Mouse (Mus musculus): ENCODE results near the gene Ubxn10.

Gene Ubxn10

GRCm38 (mm10) chr4:138737031-138737430 is at the start of gene Ubxn10:
Ubxn10 (minus strand) TSS chr4:138737167.
- no peak for ATAC-seq (ENCODE audit: insufficient number of reproducible peaks, low FRiP score, low TSS enrichment)

GRCm38 (mm10) chr4:138786141-138786540 is 49.2 kb upstream of the Ubxn10 start:
- ATAC-seq (ENCODE audit: insufficient number of reproducible peaks, low FRiP score, low TSS enrichment), result no peak

GRCm38 (mm10) chr4:138785721-138786120 is 48.8 kb upstream of the Ubxn10 start:
- no peak for ATAC-seq (ENCODE audit: insufficient number of reproducible peaks, low FRiP score, low TSS enrichment)

- ATAC-seq (ENCODE audit: insufficient number of reproducible peaks, low FRiP score, low TSS enrichment), result no peak
Measured at GRCm38 (mm10) chr4:138782098-138782497, 45.1 kb upstream of the Ubxn10 start.

- ATAC-seq (ENCODE audit: insufficient number of reproducible peaks, low FRiP score, low TSS enrichment), result no peak
Measured at GRCm38 (mm10) chr4:138780300-138780699, 43.3 kb upstream of the Ubxn10 start.

GRCm38 (mm10) chr4:138777417-138778407 is 40.7 kb upstream of the Ubxn10 start:
- ATAC-seq (ENCODE audit: insufficient number of reproducible peaks, low FRiP score, low TSS enrichment), result no peak

GRCm38 (mm10) chr4:138775435-138775834 is 38.5 kb upstream of the Ubxn10 start, which contains the start of gene Pla2g2d:
Pla2g2d (plus strand) TSS chr4:138775735.
- no peak for ATAC-seq (ENCODE audit: insufficient number of reproducible peaks, low FRiP score, low TSS enrichment)

- ATAC-seq (ENCODE audit: insufficient number of reproducible peaks, low FRiP score, low TSS enrichment), result no peak
Measured at GRCm38 (mm10) chr4:138772386-138772785, 35.4 kb upstream of the Ubxn10 start.

GRCm38 (mm10) chr4:138771970-138772369 is 35.0 kb upstream of the Ubxn10 start:
- no peak for ATAC-seq (ENCODE audit: insufficient number of reproducible peaks, low FRiP score, low TSS enrichment)

GRCm38 (mm10) chr4:138762266-138762665 is 25.3 kb upstream of the Ubxn10 start:
- no peak for ATAC-seq (ENCODE audit: insufficient number of reproducible peaks, low FRiP score, low TSS enrichment)

GRCm38 (mm10) chr4:138757416-138757815 is 20.4 kb upstream of the Ubxn10 start, which contains the start of gene Pla2g2f:
Pla2g2f (minus strand) TSS chr4:138757626.
- ATAC-seq (ENCODE audit: insufficient number of reproducible peaks, low FRiP score, low TSS enrichment), result no peak

GRCm38 (mm10) chr4:138755983-138756382 is 19.0 kb upstream of the Ubxn10 start:
- ATAC-seq (ENCODE audit: insufficient number of reproducible peaks, low FRiP score, low TSS enrichment), result no peak

GRCm38 (mm10) chr4:138755439-138755838 is 18.5 kb upstream of the Ubxn10 start:
- ATAC-seq (ENCODE audit: insufficient number of reproducible peaks, low FRiP score, low TSS enrichment), result no peak

- ATAC-seq (ENCODE audit: insufficient number of reproducible peaks, low FRiP score, low TSS enrichment), result no peak
Measured at GRCm38 (mm10) chr4:138754432-138754831, 17.5 kb upstream of the Ubxn10 start.

- no peak for ATAC-seq (ENCODE audit: insufficient number of reproducible peaks, low FRiP score, low TSS enrichment)
Measured at GRCm38 (mm10) chr4:138753608-138754007, 16.6 kb upstream of the Ubxn10 start.

- ATAC-seq (ENCODE audit: insufficient number of reproducible peaks, low FRiP score, low TSS enrichment), result no peak
Measured at GRCm38 (mm10) chr4:138752603-138753002, 15.6 kb upstream of the Ubxn10 start.

GRCm38 (mm10) chr4:138748369-138749072 is 11.6 kb upstream of the Ubxn10 start:
- ATAC-seq (ENCODE audit: insufficient number of reproducible peaks, low FRiP score, low TSS enrichment), result no peak

GRCm38 (mm10) chr4:138747851-138748250 is 10.9 kb upstream of the Ubxn10 start:
- ATAC-seq (ENCODE audit: insufficient number of reproducible peaks, low FRiP score, low TSS enrichment), result no peak

GRCm38 (mm10) chr4:138746866-138747265 is 9.9 kb upstream of the Ubxn10 start:
- no peak for ATAC-seq (ENCODE audit: insufficient number of reproducible peaks, low FRiP score, low TSS enrichment)

- no peak for ATAC-seq (ENCODE audit: insufficient number of reproducible peaks, low FRiP score, low TSS enrichment)
Measured at GRCm38 (mm10) chr4:138745884-138746283, 8.9 kb upstream of the Ubxn10 start.

All from cerebellum, adult (tissue).